Mouse (Mus musculus) 3T3-L1 (cell line): Measurements from ENCODE around the gene Eif3f.
A peak's percentile ranks its signal among the peaks of the same experiment; 100 is the strongest.

Experiments
- DNase-seq: peaks from one replicate; pipeline ENCODE4 v3.0.0-alpha.2; 2015; ENCODE audit warnings: low read depth, low spot score

Eif3f gene

GRCm38 (mm10) chr7:108966742-108967362 is 32.6 kb downstream of the Eif3f start:
- DNase-seq = peak; percentile 72

GRCm38 (mm10) chr7:108968201-108968600 is 34.0 kb downstream of the Eif3f start:
- no peak for DNase-seq

GRCm38 (mm10) chr7:108972273-108972672 is 38.1 kb downstream of the Eif3f start:
- no peak for DNase-seq

GRCm38 (mm10) chr7:108985934-108986708 is 51.9 kb downstream of the Eif3f start:
- peak; percentile 71 for DNase-seq

GRCm38 (mm10) chr7:108991207-108991606 is 57.0 kb downstream of the Eif3f start:
- DNase-seq = no peak
